8 mouse cellular contexts compared by ENCODE assay signal in genomic region chr10:66966391-66967109, GRCm38 (mm10).
DNase-seq lines count a peak whose midpoint lies in the region; ATAC-seq lines count a peak whose summit lies in the region.
"Had no signal": no experiment of that assay in that cellular context is flagged by ENCODE, and none has a peak within 500 bp of the region (broad histone marks: within the 10 kb centered on the region; RNA-seq: fewer than 3 reads in every experiment).

No protein-coding gene starts in this region.

- peak overlapping the region; percentile 83 for H3K27ac ChIP-seq in embryonic facial prominence, embryonic 13.5 days
- peak overlapping the region; percentile 66 for H3K27ac ChIP-seq in intestine, embryonic 16.5 days (ENCODE audit: low read length)

- WGBS in embryonic facial prominence, embryonic 13.5 days, result 32% methylated on average over 7 of the region's 9 CpGs
- WGBS in intestine, embryonic 16.5 days, result 62% methylated on average over 9 of the region's 9 CpGs

- intact Hi-C loops in left cerebral cortex, postnatal 4 days (cut with DNase I), result no loop called here
- intact Hi-C loops in left cerebral cortex, postnatal 36 days (cut with DNase I), result no loop called here

- H3K36me3 ChIP-seq in embryonic facial prominence, embryonic 13.5 days, result no peaks in the 10 kb centered on the region
- H3K36me3 ChIP-seq in intestine, embryonic 16.5 days (ENCODE audit: control insufficient read depth, insufficient read depth, low read length), result no peaks in the 10 kb centered on the region

- DNase-seq in left cerebral cortex, postnatal 4 days, result peak; percentile 43
- DNase-seq in left cerebral cortex, postnatal 36 days (ENCODE audit: low spot score in 2 of 2), result no peak
- peak; percentile 49 for DNase-seq in right cerebral cortex, postnatal 14 days
- no peak for DNase-seq in cerebellum, adult 18-20 months
- DNase-seq in layer of hippocampus, adult 11-12 months (ENCODE audit: low spot score), result no peak

- 0 out of 2 replicates have a peak, but pooled peaks have one; percentile 37 for ATAC-seq in embryonic facial prominence, embryonic 13.5 days (ENCODE audit: insufficient number of reproducible peaks, insufficient read depth, low FRiP score, low TSS enrichment, low read depth)
- peak; percentile 58 for ATAC-seq in intestine, embryonic 16.5 days

- H3K4me3 ChIP-seq in embryonic facial prominence, embryonic 13.5 days, result no peak overlapping the region
- H3K4me3 ChIP-seq in intestine, embryonic 16.5 days (ENCODE audit: low read length), result no peak overlapping the region
- H3K4me3 ChIP-seq: erythroblast, embryonic 14.5 days had no signal

- 0 out of 2 replicates have a peak, but pooled peaks cover 6% of the 10 kb centered on the region for H3K4me1 ChIP-seq in embryonic facial prominence, embryonic 13.5 days
- H3K4me1 ChIP-seq in intestine, embryonic 16.5 days (ENCODE audit: control insufficient read depth, insufficient read depth, low read length), result no peaks in the 10 kb centered on the region

- no peaks in the 10 kb centered on the region for H3K27me3 ChIP-seq in embryonic facial prominence, embryonic 13.5 days
- H3K27me3 ChIP-seq in intestine, embryonic 16.5 days (replicated peaks; ENCODE audit: control insufficient read depth, insufficient read depth, low read length), result no peaks in the 10 kb centered on the region

- no peak overlapping the region for H3K9ac ChIP-seq in embryonic facial prominence, embryonic 13.5 days
- no peak overlapping the region for H3K9ac ChIP-seq in intestine, embryonic 16.5 days (ENCODE audit: low read depth, low read length)

- H3K9me3 ChIP-seq in embryonic facial prominence, embryonic 13.5 days, result no peaks in the 10 kb centered on the region; the same call in 1 of the 2 replicates
- H3K9me3 ChIP-seq in intestine, embryonic 16.5 days (ENCODE audit: control insufficient read depth, low read length), result no peaks in the 10 kb centered on the region

- H3K4me2 ChIP-seq in embryonic facial prominence, embryonic 13.5 days, result no peak overlapping the region
- no peak overlapping the region for H3K4me2 ChIP-seq in intestine, embryonic 16.5 days (ENCODE audit: low read depth, low read length)

Comparison
In these comparisons a context has a peak if more than half of its experiments do, and no peak if none do; other contexts are left out.
1. DNase-seq: peak in left cerebral cortex, postnatal 4 days (single experiment) and right cerebral cortex, postnatal 14 days (single experiment); none in left cerebral cortex, postnatal 36 days (0 of 2), cerebellum, adult 18-20 months (0 of 2) and layer of hippocampus, adult 11-12 months (single experiment).